Mouse (Mus musculus) erythroblast, adult 5-6 weeks (primary cell): ENCODE data around the gene Sp110. TPM values are rescaled to one million over a fixed set of nuclear protein-coding genes. Genes with fewer than 3 reads are reported as not detected.
A peak's percentile ranks its signal among the peaks of the same experiment; 100 is the strongest.
"Not testable (repeated sequence)": the region's sequence is repeated elsewhere in the genome, so short reads cannot be mapped to it uniquely, and the experiment has no call there.

Experiments used
- ATAC-seq: replicated peaks from 2 replicates; pipeline ENCODE4 v1.8.0; 2016; ENCODE audit warnings: moderate number of reproducible peaks, mild to moderate bottlenecking, moderate TSS enrichment, inconsistent platforms; ENCODE audit not compliant: poor library complexity, low FRiP score, severe bottlenecking
- total RNA-seq, 2 experiments: library from RNA; stranded (forward) in 1 of 2; stranded (reverse) in 1 of 2; fragments of 150-400 nt in 1 of 2; fragments of 200-764, 138-1000 nt in 1 of 2; gene quantifications; 2 replicates each; pipeline versions ENCODE4 v1.2.3 to v1.2.4; 2015 to 2017; ENCODE audit warnings: low replicate concordance in 2 of 2

The Sp110 gene
- 24.9 and 28.1 TPM in 2 replicates for total RNA-seq (2015; ENCODE audit: low replicate concordance)
- total RNA-seq (2017; ENCODE audit: low replicate concordance) = 16.2 and 36.6 TPM in 2 replicates

- not testable (repeated sequence) for ATAC-seq
Measured at GRCm38 (mm10) chr1:85598271-85599012, at the start of gene Sp110. Sp110 (minus strand) TSS chr1:85598817.

GRCm38 (mm10) chr1:85638144-85638543 is 39.5 kb upstream of the Sp110 start:
- ATAC-seq = not testable (repeated sequence)

- not testable (repeated sequence) for ATAC-seq
Measured at GRCm38 (mm10) chr1:85636936-85637335, 38.3 kb upstream of the Sp110 start.

DNA sequence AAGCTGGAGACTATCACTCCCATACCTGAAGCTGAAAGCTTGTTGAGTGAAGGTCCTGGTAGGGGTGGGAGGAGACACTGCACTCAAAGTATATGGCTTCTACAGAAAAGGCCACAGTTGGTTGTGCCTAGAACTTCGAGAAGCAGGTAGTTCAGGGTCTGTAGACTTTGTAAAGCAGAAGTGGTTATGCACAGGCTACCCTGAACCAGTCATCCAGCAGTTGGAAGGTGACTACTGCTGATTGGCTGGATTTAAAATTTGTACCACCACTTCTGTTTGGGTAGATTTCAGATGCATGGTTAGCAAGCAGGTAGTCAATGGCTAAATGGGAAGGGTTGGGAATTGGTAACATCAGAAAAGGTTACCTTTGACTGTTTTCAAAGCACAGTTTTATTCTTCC is 20.1 kb upstream of the Sp110 start:
- ATAC-seq = not testable (repeated sequence)

GRCm38 (mm10) chr1:85617161-85617560 is 18.5 kb upstream of the Sp110 start:
- ATAC-seq = not testable (repeated sequence)

DNA sequence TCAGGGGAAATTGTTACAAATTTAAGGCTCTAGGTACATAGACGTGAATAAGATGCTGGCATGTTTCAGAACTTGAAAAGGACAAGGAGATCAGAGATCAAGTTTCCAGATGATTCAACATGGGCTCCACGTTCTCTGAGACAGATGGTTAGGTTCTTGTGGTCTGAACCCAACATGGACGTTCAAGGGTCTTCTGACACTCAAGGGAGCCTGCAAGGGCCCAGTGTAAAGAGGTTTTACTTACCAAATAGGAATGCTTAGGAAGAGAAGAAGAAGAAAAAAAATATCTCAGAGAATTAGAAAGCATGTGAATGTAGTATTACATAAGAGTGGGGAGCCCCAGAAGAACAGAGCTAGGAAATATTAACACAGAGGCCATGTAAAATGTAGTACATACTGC is 17.2 kb upstream of the Sp110 start:
- not testable (repeated sequence) for ATAC-seq

DNA sequence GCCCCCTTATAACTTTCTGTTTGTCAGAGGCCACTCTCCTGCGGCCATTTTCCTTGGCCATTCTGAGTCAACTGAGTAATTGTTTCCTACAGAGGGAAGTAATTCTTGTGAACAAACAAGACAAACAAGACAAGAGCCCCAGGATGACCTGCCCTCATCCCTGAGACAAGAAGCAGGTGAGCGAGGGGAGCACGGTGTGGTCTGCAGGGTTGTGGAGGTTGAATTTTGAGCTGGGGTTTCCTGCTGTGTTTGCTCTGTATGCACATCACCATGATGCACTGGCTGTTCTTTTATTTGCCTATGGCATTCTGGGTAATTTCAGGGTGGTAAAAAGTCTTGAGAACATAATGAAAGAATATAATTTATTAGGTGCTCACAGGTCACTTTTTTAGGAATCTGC is 16.5 kb upstream of the Sp110 start:
- ATAC-seq = not testable (repeated sequence)

GRCm38 (mm10) chr1:85610581-85610980 is 12.0 kb upstream of the Sp110 start:
- ATAC-seq = not testable (repeated sequence)

DNA sequence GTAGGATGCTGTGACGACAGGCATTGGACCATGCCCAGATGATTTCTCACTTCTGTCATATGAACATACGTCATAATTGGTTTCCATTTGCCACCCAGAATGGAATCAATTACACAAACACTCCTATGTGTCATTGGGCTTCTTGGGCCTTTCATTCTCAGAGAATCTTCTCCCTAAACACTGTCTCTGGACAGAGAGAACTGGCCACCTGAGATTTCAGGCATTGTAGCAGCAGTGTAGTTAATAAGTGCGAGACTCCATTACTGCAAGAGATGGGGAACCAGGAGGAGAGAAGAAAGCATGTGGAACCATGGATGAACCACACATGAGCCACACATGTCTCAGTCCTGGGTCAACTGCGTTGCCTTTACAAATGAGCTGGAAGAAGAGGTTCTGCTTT is 9.7 kb upstream of the Sp110 start:
- not testable (repeated sequence) for ATAC-seq

GRCm38 (mm10) chr1:85604341-85604740 is 5.7 kb upstream of the Sp110 start:
- ATAC-seq = not testable (repeated sequence)

GRCm38 (mm10) chr1:85600794-85601193 is 2.2 kb upstream of the Sp110 start:
- not testable (repeated sequence) for ATAC-seq

DNA sequence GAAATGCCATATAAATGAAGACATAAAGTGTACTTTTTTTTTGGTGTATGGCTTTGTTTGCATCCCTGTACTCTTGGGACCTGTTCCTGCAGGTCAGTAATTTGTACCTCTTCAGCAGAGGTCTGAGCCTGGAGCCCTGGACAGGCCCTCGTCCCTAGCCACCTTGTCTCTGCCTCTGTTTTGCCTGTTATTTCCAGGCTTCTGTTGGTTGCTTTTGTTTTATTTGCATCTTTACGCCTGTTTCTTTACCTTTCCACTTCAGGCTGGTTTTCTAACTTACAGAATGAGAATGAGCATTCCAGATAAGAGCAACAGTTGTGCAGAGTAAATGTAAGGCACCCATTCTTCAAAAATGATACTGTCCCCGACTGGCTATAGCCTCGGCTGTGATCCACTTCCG is 1.5 kb upstream of the Sp110 start, which contains the start of gene Sp140:
Gene Sp140, plus strand, starts transcription at position 301 of the 400 bp plus-strand sequence.
- ATAC-seq = not testable (repeated sequence)

GRCm38 (mm10) chr1:85592526-85592925 is 6.1 kb downstream of the Sp110 start:
- not testable (repeated sequence) for ATAC-seq

DNA sequence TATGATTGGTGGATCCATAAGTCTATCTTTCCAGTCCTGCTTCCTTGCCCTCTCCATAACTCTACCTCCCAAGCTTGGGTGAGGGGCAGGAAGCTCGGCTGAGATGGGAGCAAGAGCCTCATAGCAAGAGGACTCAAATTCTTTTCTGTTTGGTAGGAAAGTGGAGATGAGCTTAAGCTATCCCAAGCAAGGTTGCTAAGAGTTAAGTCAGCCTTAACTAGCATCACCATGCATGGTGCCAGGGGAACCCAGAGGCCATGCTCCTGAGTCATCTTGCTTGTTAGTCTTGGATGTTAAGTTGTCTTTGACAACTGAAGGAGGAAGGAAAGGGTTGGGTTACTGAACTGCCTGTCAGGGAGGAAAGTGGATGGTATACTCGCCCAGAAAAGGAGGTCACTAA is 9.9 kb downstream of the Sp110 start:
- not testable (repeated sequence) for ATAC-seq

- ATAC-seq = not testable (repeated sequence)
Measured at GRCm38 (mm10) chr1:85581518-85581917, 17.1 kb downstream of the Sp110 start.

DNA sequence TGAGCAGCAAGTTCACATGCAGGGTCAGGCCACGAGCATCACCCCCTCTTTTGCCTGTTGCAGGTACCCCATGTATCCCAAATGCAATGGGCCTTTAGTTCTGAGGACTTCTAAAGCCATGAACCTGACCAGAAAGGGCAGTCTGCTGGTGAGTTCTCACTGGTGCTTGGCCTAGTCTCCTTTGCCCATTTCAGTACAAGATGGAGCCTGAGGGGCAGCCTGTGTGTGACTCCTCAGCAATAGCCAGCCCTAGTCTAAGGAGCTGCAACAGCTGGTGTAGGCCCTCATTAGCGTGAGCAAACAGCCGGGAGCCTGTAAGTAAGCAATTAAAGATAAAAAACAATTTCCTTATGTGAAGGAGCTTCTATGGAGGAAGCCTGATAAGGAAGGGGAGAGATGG is 18.0 kb downstream of the Sp110 start:
- ATAC-seq = not testable (repeated sequence)

- peak; percentile 25; the same call in 1 of the 2 replicates for ATAC-seq
Measured at GRCm38 (mm10) chr1:85580148-85580534, 18.5 kb downstream of the Sp110 start.

- peak; percentile 49; the same call in 1 of the 2 replicates for ATAC-seq
Measured at GRCm38 (mm10) chr1:85579199-85580147, 19.1 kb downstream of the Sp110 start.

- ATAC-seq = not testable (repeated sequence)
Measured at GRCm38 (mm10) chr1:85578372-85579010, 20.1 kb downstream of the Sp110 start.

DNA sequence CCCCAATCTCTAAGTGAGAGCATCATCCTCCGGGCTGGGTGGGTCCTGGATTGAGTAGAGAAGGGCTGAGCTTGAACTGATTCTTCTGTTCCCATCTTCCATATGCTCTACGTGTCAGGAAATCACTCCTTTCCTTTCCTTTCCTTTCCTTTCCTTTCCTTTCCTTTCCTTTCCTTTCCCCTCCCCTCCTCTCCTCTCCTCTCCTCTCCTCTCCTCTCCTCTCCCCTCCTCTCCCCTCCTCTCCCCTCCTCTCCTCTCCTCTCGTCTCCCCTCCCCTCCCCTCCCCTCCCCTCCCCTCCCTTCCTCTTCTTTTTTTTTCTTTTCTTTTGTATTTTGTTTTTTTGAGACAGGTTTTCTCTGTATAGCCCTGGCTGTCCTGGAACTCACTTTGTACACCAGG is 23.2 kb downstream of the Sp110 start, which contains the start of gene G530012D18Rik:
Gene G530012D18Rik, plus strand, starts transcription at position 301 of the 400 bp plus-strand sequence.
- not testable (repeated sequence) for ATAC-seq
